9 mouse cellular contexts compared by ENCODE assay signal in the genomic region with DNA sequence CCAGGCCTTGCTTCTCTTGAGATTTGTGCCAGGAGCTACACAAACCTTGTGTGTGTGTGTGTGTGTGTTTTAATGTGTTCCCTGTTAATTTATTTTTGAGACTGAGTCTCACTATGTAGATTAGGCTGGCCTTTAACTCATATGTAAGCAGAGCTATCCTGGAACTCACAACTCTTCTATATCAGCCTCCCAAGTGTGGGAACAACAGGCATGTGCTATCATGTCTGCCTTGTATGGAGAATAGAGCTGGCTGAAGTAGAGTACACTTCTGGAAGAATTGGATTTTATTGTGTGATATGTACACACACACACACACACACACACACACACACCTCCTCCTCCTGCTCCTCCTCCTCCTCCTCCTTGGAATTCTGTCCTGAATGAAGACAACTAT. TPM values are rescaled to one million over a fixed set of nuclear protein-coding genes. Genes with fewer than 3 reads are reported as not detected.
DNase-seq lines count a peak whose midpoint lies in the region; ATAC-seq lines count a peak whose summit lies in the region.
"Had no signal": no experiment of that assay in that cellular context is flagged by ENCODE, and none has a peak within 500 bp of the region (broad histone marks: within the 10 kb centered on the region; RNA-seq: fewer than 3 reads in every experiment).

No protein-coding gene starts in this region.

- no peaks in the 10 kb centered on the region for H3K9me3 ChIP-seq in heart, embryonic 11.5 days (replicated peaks; ENCODE audit: control insufficient read depth, low read length)
- H3K9me3 ChIP-seq in limb, embryonic 12.5 days: no peaks in the 10 kb centered on the region
- H3K9me3 ChIP-seq in limb, embryonic 10.5 days (replicated peaks): no peaks in the 10 kb centered on the region
- no peaks in the 10 kb centered on the region for H3K9me3 ChIP-seq in forebrain, embryonic 15.5 days
- no peaks in the 10 kb centered on the region for H3K9me3 ChIP-seq in midbrain, embryonic 14.5 days (ENCODE audit: control insufficient read depth, low read length)

- H3K27me3 ChIP-seq in heart, embryonic 11.5 days (ENCODE audit: control insufficient read depth, insufficient read depth, low read length): no peaks in the 10 kb centered on the region
- H3K27me3 ChIP-seq in limb, embryonic 12.5 days: no peaks in the 10 kb centered on the region
- H3K27me3 ChIP-seq in limb, embryonic 10.5 days (ENCODE audit: low read depth, poor library complexity, severe bottlenecking): no peaks in the 10 kb centered on the region
- H3K27me3 ChIP-seq in forebrain, embryonic 15.5 days: no peaks in the 10 kb centered on the region
- H3K27me3 ChIP-seq in midbrain, embryonic 14.5 days (ENCODE audit: control insufficient read depth, insufficient read depth, low read length): no peaks in the 10 kb centered on the region

- H3K27ac ChIP-seq in heart, embryonic 11.5 days (ENCODE audit: low read depth, low read length): peak overlapping the region; percentile 41
- H3K27ac ChIP-seq in limb, embryonic 12.5 days: peak overlapping the region; percentile 59; the same call in 1 of the 2 replicates
- no peak overlapping the region for H3K27ac ChIP-seq in limb, embryonic 10.5 days
- peak overlapping the region; percentile 62 for H3K27ac ChIP-seq in forebrain, embryonic 15.5 days (replicated peaks)
- peak overlapping the region; percentile 1; the same call in 1 of the 2 replicates for H3K27ac ChIP-seq in midbrain, embryonic 14.5 days (replicated peaks; ENCODE audit: low read depth, low read length)

- no peak for ATAC-seq in heart, embryonic 11.5 days (replicated peaks; ENCODE audit: insufficient number of reproducible peaks, low FRiP score, low TSS enrichment)
- no peak for ATAC-seq in limb, embryonic 12.5 days (ENCODE audit: insufficient number of reproducible peaks, insufficient read depth, low FRiP score, low TSS enrichment, low read depth)
- no peak for ATAC-seq in forebrain, embryonic 15.5 days (replicated peaks)
- ATAC-seq in midbrain, embryonic 14.5 days (ENCODE audit: low FRiP score, low TSS enrichment): no peak

- no peak overlapping the region for H3K9ac ChIP-seq in heart, embryonic 11.5 days (ENCODE audit: low read depth, low read length)
- no peak overlapping the region for H3K9ac ChIP-seq in limb, embryonic 12.5 days (replicated peaks)
- H3K9ac ChIP-seq in forebrain, embryonic 15.5 days (replicated peaks): no peak overlapping the region
- no peak overlapping the region for H3K9ac ChIP-seq in midbrain, embryonic 14.5 days (replicated peaks; ENCODE audit: low read length)

- H3K4me3 ChIP-seq in heart, embryonic 11.5 days (ENCODE audit: low read depth, low read length): no peak overlapping the region
- H3K4me3 ChIP-seq in limb, embryonic 12.5 days (replicated peaks): no peak overlapping the region
- H3K4me3 ChIP-seq in limb, embryonic 10.5 days: no peak overlapping the region
- H3K4me3 ChIP-seq in forebrain, embryonic 15.5 days: no peak overlapping the region
- H3K4me3 ChIP-seq in midbrain, embryonic 14.5 days (replicated peaks; ENCODE audit: low read depth, low read length): no peak overlapping the region

- H3K4me2 ChIP-seq in heart, embryonic 11.5 days: no peak overlapping the region
- H3K4me2 ChIP-seq in limb, embryonic 12.5 days: no peak overlapping the region
- no peak overlapping the region for H3K4me2 ChIP-seq in forebrain, embryonic 15.5 days (replicated peaks)
- no peak overlapping the region for H3K4me2 ChIP-seq in midbrain, embryonic 14.5 days (ENCODE audit: low read length)

- no peaks in the 10 kb centered on the region for H3K36me3 ChIP-seq in heart, embryonic 11.5 days (ENCODE audit: control insufficient read depth, insufficient read depth, low read length)
- no peaks in the 10 kb centered on the region for H3K36me3 ChIP-seq in limb, embryonic 12.5 days
- H3K36me3 ChIP-seq in limb, embryonic 10.5 days: no peaks in the 10 kb centered on the region
- H3K36me3 ChIP-seq in forebrain, embryonic 15.5 days: no peaks in the 10 kb centered on the region
- no peaks in the 10 kb centered on the region for H3K36me3 ChIP-seq in midbrain, embryonic 14.5 days (ENCODE audit: control insufficient read depth, insufficient read depth, low read length)

- H3K4me1 ChIP-seq in heart, embryonic 11.5 days (ENCODE audit: control insufficient read depth, insufficient read depth, low read length): peaks cover 16% of the 10 kb centered on the region
- 0 out of 2 replicates have a peak, but pooled peaks cover 9% of the 10 kb centered on the region for H3K4me1 ChIP-seq in limb, embryonic 12.5 days (replicated peaks)
- no peaks in the 10 kb centered on the region for H3K4me1 ChIP-seq in limb, embryonic 10.5 days
- peaks cover 3% of the 10 kb centered on the region; the same call in 1 of the 2 replicates for H3K4me1 ChIP-seq in forebrain, embryonic 15.5 days
- peaks cover 10% of the 10 kb centered on the region for H3K4me1 ChIP-seq in midbrain, embryonic 14.5 days (ENCODE audit: control insufficient read depth, insufficient read depth, low read length)

- DNase-seq in heart, postnatal 4 days: no peak
- DNase-seq in limb, embryonic 10.5 days (ENCODE audit: low spot score): no peak
- DNase-seq in midbrain, embryonic 14.5 days: no peak
- no peak for DNase-seq in thymus, postnatal 36 days
- no peak for DNase-seq in thymus, postnatal 0 days (ENCODE audit: low spot score)
- DNase-seq: gastrocnemius, postnatal 14 days had no signal

RNA-seq across cellular contexts. Expression of gene Sept7, which starts 39.1 kb away (rescaled TPM):
- 284 and 324 TPM in 2 replicates for polyA plus RNA-seq in heart, embryonic 11.5 days (2014; fragmentation: Nextera tagmentation; extraction: Ambion mirVana)
- total RNA-seq in heart, postnatal 4 days (2021): 100 to 1,000 TPM; 202 to 208 TPM
- 272 and 304 TPM in 2 replicates for polyA plus RNA-seq in limb, embryonic 12.5 days (2016; fragmentation: Nextera tagmentation; extraction: Ambion mirVana)
- polyA plus RNA-seq in limb, embryonic 10.5 days (2016; fragmentation: Nextera tagmentation; extraction: Ambion mirVana): 179 and 233 TPM in 2 replicates
- polyA plus RNA-seq in forebrain, embryonic 15.5 days (2015; fragmentation: Nextera tagmentation; extraction: Ambion mirVana): 253 and 262 TPM in 2 replicates
- polyA plus RNA-seq in midbrain, embryonic 14.5 days (2014; fragmentation: Nextera tagmentation; extraction: Ambion mirVana): 247 and 267 TPM in 2 replicates
- 259 and 261 TPM in 2 replicates for polyA plus RNA-seq in thymus, postnatal 0 days (2015; fragmentation: Nextera tagmentation; extraction: Ambion mirVana)
